Mouse (Mus musculus): ENCODE data around the gene S100g. TPM values are rescaled to one million over a fixed set of nuclear protein-coding genes. Genes with fewer than 3 reads are reported as not detected.

S100g gene
- polyA plus RNA-seq, 1 experiment from 2014 or later: not detected

DNA sequence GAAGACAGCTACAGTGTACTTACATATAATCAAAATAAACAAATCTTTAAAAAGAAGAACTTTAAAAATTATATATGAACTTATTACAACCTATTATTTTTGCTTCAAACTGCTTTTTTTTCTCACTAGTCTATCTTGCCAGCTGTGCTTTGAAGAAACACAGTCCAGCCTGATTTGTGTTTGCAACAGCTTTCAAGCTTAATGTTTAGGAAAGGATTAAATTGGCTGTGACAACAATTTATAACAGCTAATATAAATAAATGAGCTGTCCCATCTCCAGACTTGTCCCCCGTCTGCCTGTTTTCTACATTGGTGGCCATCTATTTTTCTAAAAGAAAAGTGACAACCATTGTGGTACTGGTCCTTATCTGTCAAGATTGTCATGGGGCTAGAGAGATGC lies 22.4 kb downstream of the S100g start:
- Histone ChIP-seq H3K4me1 (ENCODE audit: control insufficient read depth, insufficient read depth, low read length) (no peaks in the 10 kb centered on the region), H3K4me2 (ENCODE audit: low read depth, low read length) (no peak overlapping the region), H3K4me3 (ENCODE audit: low read depth, low read length) (no peak overlapping the region), H3K9ac (ENCODE audit: low read depth, low read length) (no peak overlapping the region), H3K27ac (replicated peaks; ENCODE audit: low read depth, low read length) (no peak overlapping the region), H3K27me3 (replicated peaks; ENCODE audit: control insufficient read depth, insufficient read depth, low read length) (no peaks in the 10 kb centered on the region), H3K9me3 (ENCODE audit: control insufficient read depth, low read length) (no peaks in the 10 kb centered on the region), H3K36me3 (ENCODE audit: control insufficient read depth, insufficient read depth, low read length) (0 out of 2 replicates have a peak, but pooled peaks cover 5% of the 10 kb centered on the region)
- no peak for DNase-seq (ENCODE audit: low spot score)
- WGBS: 90% methylated on average over 1 of the region's 1 CpGs
- ATAC-seq (ENCODE audit: low read depth): no peak

DNA sequence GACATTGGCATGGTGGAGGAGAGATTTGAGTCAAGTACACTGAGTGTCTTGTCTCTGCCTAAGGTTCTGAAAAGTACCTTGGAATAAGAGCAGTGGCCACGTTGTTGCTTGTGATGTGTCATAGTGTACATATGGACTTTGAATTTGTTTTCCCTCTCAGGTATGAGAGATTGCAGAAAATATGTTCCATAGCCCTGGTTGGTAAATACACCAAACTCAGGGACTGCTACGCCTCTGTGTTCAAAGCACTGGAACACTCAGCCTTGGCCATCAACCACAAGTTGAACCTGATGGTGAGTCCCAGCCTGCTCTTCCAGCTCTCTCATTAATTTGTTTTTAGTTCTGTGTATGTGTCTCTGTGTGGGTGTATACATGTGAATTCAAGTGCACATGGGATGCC lies 32.9 kb downstream of the S100g start:
- no peak overlapping the region for H3K27ac ChIP-seq (replicated peaks; ENCODE audit: low read depth, low read length)
- H3K4me3 ChIP-seq (ENCODE audit: low read depth, low read length): no peak overlapping the region
- no peak overlapping the region for H3K9ac ChIP-seq (ENCODE audit: low read depth, low read length)
- DNase-seq (ENCODE audit: low spot score) (no peak), ATAC-seq (ENCODE audit: low read depth) (no peak)
- peaks cover 20% of the 10 kb centered on the region for H3K36me3 ChIP-seq (ENCODE audit: control insufficient read depth, insufficient read depth, low read length)
- WGBS: 91% methylated on average over 2 of the region's 2 CpGs
- H3K27me3 ChIP-seq (replicated peaks; ENCODE audit: control insufficient read depth, insufficient read depth, low read length): no peaks in the 10 kb centered on the region
- H3K9me3 ChIP-seq (ENCODE audit: control insufficient read depth, low read length): no peaks in the 10 kb centered on the region
- H3K4me1 ChIP-seq (ENCODE audit: control insufficient read depth, insufficient read depth, low read length): no peaks in the 10 kb centered on the region
- H3K4me2 ChIP-seq (ENCODE audit: low read depth, low read length): no peak overlapping the region

DNA sequence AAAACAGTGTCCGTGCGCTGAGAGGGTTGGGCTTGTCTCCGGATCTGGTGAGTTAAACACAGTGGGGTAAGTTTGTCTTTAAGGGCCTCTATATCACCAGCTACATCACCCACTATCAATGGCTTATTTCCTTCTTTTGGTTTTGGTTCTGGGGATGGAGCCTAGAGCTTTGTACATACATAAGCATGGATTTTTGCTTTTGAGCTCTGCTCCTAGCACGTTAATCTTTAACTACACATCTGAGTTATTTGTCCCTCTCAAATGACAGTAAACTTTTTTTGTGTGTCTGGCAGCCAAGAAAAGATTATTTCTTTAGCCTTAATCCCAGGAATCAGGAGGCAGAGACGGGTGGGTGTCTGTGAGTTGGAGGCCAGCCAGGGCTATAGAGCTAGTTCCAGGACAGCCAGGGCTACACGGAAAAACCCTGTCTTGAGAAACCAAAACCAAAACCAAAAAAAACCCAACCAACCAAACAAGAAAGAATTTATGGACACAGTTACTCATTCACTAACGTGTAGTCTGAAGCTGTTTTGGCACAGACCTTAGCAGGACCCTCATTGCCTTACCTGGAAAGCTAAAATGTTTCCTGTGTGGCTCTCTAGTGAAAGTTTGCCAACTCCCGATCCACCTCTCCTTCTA lies 42.8 kb downstream of the S100g start:
- H3K4me3 ChIP-seq (ENCODE audit: low read depth, low read length): no peak overlapping the region
- no peaks in the 10 kb centered on the region for H3K9me3 ChIP-seq (ENCODE audit: control insufficient read depth, low read length)
- peaks cover 19% of the 10 kb centered on the region; the same call in 1 of the 2 replicates for H3K36me3 ChIP-seq (ENCODE audit: control insufficient read depth, insufficient read depth, low read length)
- ATAC-seq (ENCODE audit: low read depth) (no peak), DNase-seq (ENCODE audit: low spot score) (no peak)
- H3K27me3 ChIP-seq (replicated peaks; ENCODE audit: control insufficient read depth, insufficient read depth, low read length): no peaks in the 10 kb centered on the region
- H3K9ac ChIP-seq (ENCODE audit: low read depth, low read length): no peak overlapping the region
- H3K27ac ChIP-seq (replicated peaks; ENCODE audit: low read depth, low read length): no peak overlapping the region
- no peak overlapping the region for H3K4me2 ChIP-seq (ENCODE audit: low read depth, low read length)
- 81% methylated on average over 8 of the region's 8 CpGs for WGBS
- no peaks in the 10 kb centered on the region for H3K4me1 ChIP-seq (ENCODE audit: control insufficient read depth, insufficient read depth, low read length)

DNA sequence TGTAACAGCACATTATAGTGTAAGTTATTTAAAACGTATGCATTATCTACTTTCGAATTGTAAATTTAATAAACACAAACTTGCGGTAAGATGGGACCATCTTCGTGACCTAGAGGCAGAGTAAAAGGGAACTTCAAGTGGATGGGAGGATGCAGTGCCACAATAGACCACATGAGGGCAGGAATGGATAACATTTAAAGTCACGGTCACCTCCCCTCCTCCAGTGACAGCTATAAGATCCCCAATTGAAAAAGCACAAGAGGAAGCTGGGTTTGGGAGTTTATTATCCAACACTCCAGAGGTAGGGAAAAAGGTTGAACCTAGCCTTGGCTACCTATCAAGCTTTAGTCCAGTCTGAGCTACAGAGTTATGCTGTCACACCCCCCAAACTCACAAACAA lies 48.7 kb downstream of the S100g start:
- Histone ChIP-seq H3K9me3 (ENCODE audit: control insufficient read depth, low read length) (no peaks in the 10 kb centered on the region), H3K4me2 (ENCODE audit: low read depth, low read length) (no peak overlapping the region), H3K4me3 (ENCODE audit: low read depth, low read length) (no peak overlapping the region), H3K27me3 (replicated peaks; ENCODE audit: control insufficient read depth, insufficient read depth, low read length) (no peaks in the 10 kb centered on the region), H3K36me3 (ENCODE audit: control insufficient read depth, insufficient read depth, low read length) (peaks cover 10% of the 10 kb centered on the region), H3K27ac (replicated peaks; ENCODE audit: low read depth, low read length) (no peak overlapping the region), H3K9ac (ENCODE audit: low read depth, low read length) (no peak overlapping the region), H3K4me1 (ENCODE audit: control insufficient read depth, insufficient read depth, low read length) (no peaks in the 10 kb centered on the region)
- WGBS: 36% methylated on average over 5 of the region's 5 CpGs
- DNase-seq (ENCODE audit: low spot score) (peak; percentile 43), ATAC-seq (ENCODE audit: low read depth) (no peak)

DNA sequence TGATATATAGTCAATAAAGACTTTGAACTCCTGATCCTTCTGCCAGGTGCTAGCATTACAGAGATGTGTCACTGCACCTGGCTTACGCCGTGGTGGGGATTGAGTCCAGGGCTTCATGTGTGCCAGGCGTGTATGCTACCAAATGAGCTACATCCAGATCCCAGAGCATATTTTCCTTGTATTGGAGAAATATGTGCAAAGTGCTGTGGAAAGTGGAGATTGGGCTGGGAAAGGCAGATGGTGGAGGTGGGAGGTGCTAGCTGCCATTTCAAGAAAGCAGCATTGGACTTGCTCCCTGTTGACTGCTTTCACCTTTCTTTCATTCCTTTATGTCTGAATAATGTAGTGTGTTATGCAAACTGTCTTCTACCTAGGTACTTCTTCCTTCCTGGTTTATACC lies 50.7 kb downstream of the S100g start:
- H3K9ac ChIP-seq (ENCODE audit: low read depth, low read length): no peak overlapping the region
- H3K4me3 ChIP-seq (ENCODE audit: low read depth, low read length): no peak overlapping the region
- no peaks in the 10 kb centered on the region for H3K9me3 ChIP-seq (ENCODE audit: control insufficient read depth, low read length)
- no peaks in the 10 kb centered on the region for H3K4me1 ChIP-seq (ENCODE audit: control insufficient read depth, insufficient read depth, low read length)
- ATAC-seq (ENCODE audit: low read depth) (no peak), DNase-seq (ENCODE audit: low spot score) (no peak)
- peaks cover 14% of the 10 kb centered on the region for H3K36me3 ChIP-seq (ENCODE audit: control insufficient read depth, insufficient read depth, low read length)
- H3K27ac ChIP-seq (replicated peaks; ENCODE audit: low read depth, low read length): no peak overlapping the region
- H3K27me3 ChIP-seq (replicated peaks; ENCODE audit: control insufficient read depth, insufficient read depth, low read length): no peaks in the 10 kb centered on the region
- no peak overlapping the region for H3K4me2 ChIP-seq (ENCODE audit: low read depth, low read length)
- 91% methylated on average over 3 of the region's 3 CpGs for WGBS

Other genes with a start within 250 kb of the S100g start
- 471 and 515 TPM in 2 replicates for gene Rbbp7, start 204.2 kb downstream of the S100g start, polyA plus RNA-seq (2014; fragmentation: Nextera tagmentation; extraction: Ambion mirVana)
- 11.9 and 13.0 TPM in 2 replicates for gene Txlng, start 135.1 kb downstream of the S100g start, polyA plus RNA-seq (2014; fragmentation: Nextera tagmentation; extraction: Ambion mirVana)
- 50.3 and 51.4 TPM in 2 replicates for gene Syap1, start 76.2 kb downstream of the S100g start, polyA plus RNA-seq (2014; fragmentation: Nextera tagmentation; extraction: Ambion mirVana)
- gene Ctps2, start 63.4 kb downstream of the S100g start, polyA plus RNA-seq (2014; fragmentation: Nextera tagmentation; extraction: Ambion mirVana): 77.7 and 99.7 TPM in 2 replicates